Mouse (Mus musculus) bone marrow, adult 2 months (tissue): Measurements from ENCODE around the gene Rfx8.

Source experiments
- CTCF ChIP-seq: fragments of 200-500 bp; IDR thresholded peaks from 2 replicates; pipeline ENCODE4 v1.5.1; 2011; ENCODE audit warnings: low read length, control low read depth; ENCODE audit not compliant: control insufficient read depth, insufficient read depth
- POLR2A ChIP-seq: fragments of 200-500 bp; IDR thresholded peaks from 2 replicates; pipeline ENCODE4 v1.6.1; 2011; ENCODE audit warnings: low read depth, mild to moderate bottlenecking, control low read depth, low read length, borderline replicate concordance; ENCODE audit not compliant: control insufficient read depth

GRCm38 (mm10) chr1:39749214-39749613 is 28.4 kb upstream of the Rfx8 start:
- TF ChIP-seq CTCF (no peak), POLR2A (no peak)
